Mouse (Mus musculus): ENCODE results near the gene Smim14. TPM values are rescaled to one million over a fixed set of nuclear protein-coding genes. Genes with fewer than 3 reads are reported as not detected.

Smim14 gene
- polyA plus RNA-seq, 1 experiment, result 47.3 TPM

DNA sequence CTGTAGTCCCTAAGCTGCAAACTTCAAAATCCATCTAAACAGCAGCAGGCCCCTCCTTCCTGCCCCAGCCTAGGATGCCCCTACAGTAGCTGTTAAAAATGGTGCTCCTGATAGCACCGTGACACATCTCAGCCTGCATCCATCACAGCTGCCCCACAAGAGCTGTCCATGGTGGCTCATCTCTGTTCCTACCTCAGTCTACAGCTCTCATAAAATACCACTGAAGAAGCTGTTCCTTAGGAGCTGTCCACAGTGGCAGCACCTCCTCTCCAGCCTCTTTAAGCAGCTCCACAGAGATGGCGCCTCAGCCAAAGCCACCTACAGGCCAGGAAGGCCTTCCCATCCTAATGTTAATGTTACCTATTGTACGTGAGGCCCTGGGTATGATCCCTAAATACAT lies 70.1 kb downstream of the Smim14 start:
- no peaks in the 10 kb centered on the region for H3K27me3 ChIP-seq (ENCODE audit: control insufficient read depth, insufficient read depth, low read length, poor library complexity, severe bottlenecking)
- no peaks in the 10 kb centered on the region for H3K36me3 ChIP-seq (ENCODE audit: control insufficient read depth, insufficient read depth, low read length, poor library complexity, severe bottlenecking)
- no peak overlapping the region for H3K9ac ChIP-seq (ENCODE audit: low read depth, poor library complexity, severe bottlenecking)
- TF ChIP-seq EP300 (IDR thresholded peaks at IDR 0.05; ENCODE audit: insufficient read depth, low read depth, low read length) (no peak), CTCF (IDR thresholded peaks at IDR 0.05; ENCODE audit: low read depth, low read length) (peak; percentile 14), POLR2A (IDR thresholded peaks at IDR 0.05; ENCODE audit: insufficient read depth, low read length) (no peak)
- H3K4me3 ChIP-seq (ENCODE audit: low read depth, low read length), result no peak overlapping the region
- H3K27ac ChIP-seq (ENCODE audit: insufficient read depth, low read length), result no peak overlapping the region
- H3K9me3 ChIP-seq (replicated peaks; ENCODE audit: control insufficient read depth, insufficient read depth, low read length, poor library complexity, severe bottlenecking), result no peaks in the 10 kb centered on the region
- H3K4me1 ChIP-seq (ENCODE audit: control insufficient read depth, insufficient read depth, low read length), result no peaks in the 10 kb centered on the region

DNA sequence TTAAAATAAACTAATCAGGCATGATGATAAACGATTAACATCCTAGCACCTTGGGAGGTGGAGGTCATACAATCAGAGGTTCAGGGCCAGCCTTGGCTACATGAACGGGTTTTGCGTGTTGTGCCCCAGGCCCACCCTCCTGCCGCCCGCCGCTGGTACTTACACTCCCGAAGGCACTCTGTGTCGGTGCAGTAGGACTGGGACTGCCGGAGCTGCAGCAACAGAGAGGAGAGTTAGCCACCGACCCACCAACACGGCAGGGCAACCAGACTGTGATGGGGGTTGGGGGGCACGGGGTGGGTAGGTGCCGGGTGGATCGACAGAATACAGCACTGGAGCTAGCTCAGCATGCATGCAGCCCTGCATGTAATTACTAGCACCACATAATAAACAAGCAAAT lies 76.6 kb downstream of the Smim14 start:
- H3K27me3 ChIP-seq (ENCODE audit: control insufficient read depth, insufficient read depth, low read length, poor library complexity, severe bottlenecking), result no peaks in the 10 kb centered on the region
- no peak for TF ChIP-seq CTCF (IDR thresholded peaks at IDR 0.05; ENCODE audit: low read depth, low read length)
- no peak for TF ChIP-seq POLR2A (IDR thresholded peaks at IDR 0.05; ENCODE audit: insufficient read depth, low read length)
- TF ChIP-seq EP300 (IDR thresholded peaks at IDR 0.05; ENCODE audit: insufficient read depth, low read depth, low read length), result no peak
- H3K9ac ChIP-seq (ENCODE audit: low read depth, poor library complexity, severe bottlenecking), result no peak overlapping the region
- no peaks in the 10 kb centered on the region; the same call in 1 of the 2 replicates for H3K36me3 ChIP-seq (ENCODE audit: control insufficient read depth, insufficient read depth, low read length, poor library complexity, severe bottlenecking)
- no peaks in the 10 kb centered on the region for H3K4me1 ChIP-seq (ENCODE audit: control insufficient read depth, insufficient read depth, low read length)
- H3K4me3 ChIP-seq (ENCODE audit: low read depth, low read length), result no peak overlapping the region
- H3K9me3 ChIP-seq (replicated peaks; ENCODE audit: control insufficient read depth, insufficient read depth, low read length, poor library complexity, severe bottlenecking), result no peaks in the 10 kb centered on the region
- no peak overlapping the region for H3K27ac ChIP-seq (ENCODE audit: insufficient read depth, low read length)

DNA sequence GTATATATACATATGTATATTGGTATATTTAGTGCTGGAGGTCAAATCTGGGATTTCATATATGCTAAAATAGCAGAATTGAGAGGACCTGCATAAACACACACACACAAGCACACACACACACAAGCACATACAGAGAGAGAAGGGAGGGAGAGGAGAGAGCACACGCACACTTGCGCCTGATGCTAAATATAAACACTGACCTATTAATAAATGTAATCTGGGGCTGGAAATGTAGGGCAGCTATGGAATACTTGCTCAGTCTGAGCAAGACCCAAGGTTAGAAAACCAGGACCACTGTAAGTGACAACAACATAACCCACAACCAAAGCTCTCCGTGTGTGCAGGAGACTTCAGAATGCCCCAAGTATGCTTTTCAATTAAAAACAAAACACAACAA lies 77.5 kb downstream of the Smim14 start:
- Histone ChIP-seq H3K36me3 (ENCODE audit: control insufficient read depth, insufficient read depth, low read length, poor library complexity, severe bottlenecking) (no peaks in the 10 kb centered on the region; the same call in 1 of the 2 replicates), H3K4me3 (ENCODE audit: low read depth, low read length) (no peak overlapping the region), H3K27ac (ENCODE audit: insufficient read depth, low read length) (no peak overlapping the region), H3K9me3 (replicated peaks; ENCODE audit: control insufficient read depth, insufficient read depth, low read length, poor library complexity, severe bottlenecking) (no peaks in the 10 kb centered on the region), H3K4me1 (ENCODE audit: control insufficient read depth, insufficient read depth, low read length) (no peaks in the 10 kb centered on the region), H3K9ac (ENCODE audit: low read depth, poor library complexity, severe bottlenecking) (no peak overlapping the region), H3K27me3 (ENCODE audit: control insufficient read depth, insufficient read depth, low read length, poor library complexity, severe bottlenecking) (no peaks in the 10 kb centered on the region)
- TF ChIP-seq EP300 (IDR thresholded peaks at IDR 0.05; ENCODE audit: insufficient read depth, low read depth, low read length) (no peak), CTCF (IDR thresholded peaks at IDR 0.05; ENCODE audit: low read depth, low read length) (no peak), POLR2A (IDR thresholded peaks at IDR 0.05; ENCODE audit: insufficient read depth, low read length) (no peak)

DNA sequence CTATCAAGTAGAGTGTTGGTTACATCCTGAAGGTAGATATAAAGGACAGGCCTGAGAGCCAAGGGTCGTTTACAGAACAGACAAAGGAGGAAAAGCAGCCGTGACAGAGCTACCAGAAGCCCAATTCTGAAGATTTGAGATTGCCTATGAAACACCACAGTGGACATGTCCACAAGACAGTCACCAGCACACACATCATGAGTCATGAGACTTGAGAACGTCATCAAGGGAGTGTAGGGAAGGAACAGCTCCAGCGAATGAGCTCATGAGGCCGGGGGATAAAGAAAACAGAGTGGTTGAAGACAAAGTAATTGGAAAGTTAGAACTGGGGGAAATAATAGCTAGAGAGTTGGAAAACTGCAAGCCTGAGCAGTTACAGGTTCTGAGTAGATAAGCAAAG lies 79.1 kb downstream of the Smim14 start:
- TF ChIP-seq EP300 (IDR thresholded peaks at IDR 0.05; ENCODE audit: insufficient read depth, low read depth, low read length) (no peak), POLR2A (IDR thresholded peaks at IDR 0.05; ENCODE audit: insufficient read depth, low read length) (no peak), CTCF (IDR thresholded peaks at IDR 0.05; ENCODE audit: low read depth, low read length) (no peak)
- Histone ChIP-seq H3K9ac (ENCODE audit: low read depth, poor library complexity, severe bottlenecking) (no peak overlapping the region), H3K9me3 (replicated peaks; ENCODE audit: control insufficient read depth, insufficient read depth, low read length, poor library complexity, severe bottlenecking) (no peaks in the 10 kb centered on the region), H3K4me3 (ENCODE audit: low read depth, low read length) (no peak overlapping the region), H3K36me3 (ENCODE audit: control insufficient read depth, insufficient read depth, low read length, poor library complexity, severe bottlenecking) (no peaks in the 10 kb centered on the region; the same call in 1 of the 2 replicates), H3K4me1 (ENCODE audit: control insufficient read depth, insufficient read depth, low read length) (no peaks in the 10 kb centered on the region), H3K27ac (ENCODE audit: insufficient read depth, low read length) (no peak overlapping the region), H3K27me3 (ENCODE audit: control insufficient read depth, insufficient read depth, low read length, poor library complexity, severe bottlenecking) (no peaks in the 10 kb centered on the region)

DNA sequence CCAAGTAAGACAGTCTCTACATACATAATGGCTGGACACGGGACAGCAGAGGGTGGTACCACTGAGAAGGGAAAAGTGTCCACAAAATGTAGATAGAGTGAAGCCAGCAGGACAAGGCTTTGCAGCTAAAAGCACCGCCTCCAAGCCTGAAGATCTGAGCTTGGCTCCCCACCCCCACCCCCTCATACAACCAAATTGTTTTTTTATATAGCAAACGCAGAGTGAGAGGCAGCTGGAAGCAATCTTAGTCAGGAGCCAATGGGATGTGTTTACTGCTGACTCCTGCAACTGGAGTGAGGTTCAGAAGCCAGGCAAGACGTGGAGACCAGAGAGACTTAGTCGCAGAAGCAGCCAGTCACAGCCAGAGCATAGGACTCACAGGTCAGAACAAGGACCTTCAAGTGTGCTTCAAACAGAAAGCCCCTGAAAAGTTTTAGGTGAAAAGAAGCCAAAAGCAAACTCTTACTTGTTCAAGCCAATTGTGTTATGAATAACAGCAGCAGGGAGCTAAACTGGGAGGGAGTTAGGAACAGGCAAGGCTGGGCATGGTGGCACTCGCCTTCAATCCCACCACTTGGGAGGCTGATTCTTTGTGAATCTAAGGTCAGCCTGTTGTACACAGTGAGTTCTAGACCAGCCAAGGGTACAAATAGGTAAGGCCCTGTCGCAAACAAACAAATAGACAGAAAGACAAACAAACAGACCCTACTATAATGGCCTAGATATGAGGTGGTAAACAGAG lies 79.7 kb downstream of the Smim14 start:
- Histone ChIP-seq H3K4me1 (ENCODE audit: control insufficient read depth, insufficient read depth, low read length) (no peaks in the 10 kb centered on the region), H3K9me3 (replicated peaks; ENCODE audit: control insufficient read depth, insufficient read depth, low read length, poor library complexity, severe bottlenecking) (no peaks in the 10 kb centered on the region), H3K27me3 (ENCODE audit: control insufficient read depth, insufficient read depth, low read length, poor library complexity, severe bottlenecking) (no peaks in the 10 kb centered on the region), H3K4me3 (ENCODE audit: low read depth, low read length) (no peak overlapping the region), H3K36me3 (ENCODE audit: control insufficient read depth, insufficient read depth, low read length, poor library complexity, severe bottlenecking) (no peaks in the 10 kb centered on the region; the same call in 1 of the 2 replicates), H3K9ac (ENCODE audit: low read depth, poor library complexity, severe bottlenecking) (no peak overlapping the region), H3K27ac (ENCODE audit: insufficient read depth, low read length) (no peak overlapping the region)
- TF ChIP-seq EP300 (IDR thresholded peaks at IDR 0.05; ENCODE audit: insufficient read depth, low read depth, low read length), result no peak
- no peak for TF ChIP-seq CTCF (IDR thresholded peaks at IDR 0.05; ENCODE audit: low read depth, low read length)
- no peak for TF ChIP-seq POLR2A (IDR thresholded peaks at IDR 0.05; ENCODE audit: insufficient read depth, low read length)

DNA sequence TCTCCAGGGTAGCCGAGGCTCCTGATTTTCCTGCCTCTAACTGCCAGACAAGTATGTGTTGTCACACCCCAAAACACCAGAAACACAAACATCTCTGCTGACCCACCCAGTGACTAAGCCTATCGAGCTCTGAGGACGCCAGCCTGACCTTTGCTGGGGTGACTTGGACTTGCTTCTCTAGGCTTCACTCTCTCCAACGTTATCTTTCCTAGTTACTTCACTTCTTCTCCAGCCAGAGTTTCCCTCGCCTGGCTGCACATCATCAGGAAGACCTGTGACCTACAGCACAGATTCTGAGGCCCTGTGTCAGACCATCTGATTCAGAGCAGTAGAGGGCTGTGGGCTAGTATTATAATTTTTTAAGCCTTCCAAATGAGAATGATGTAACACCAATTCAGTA lies 82.2 kb downstream of the Smim14 start:
- Histone ChIP-seq H3K36me3 (ENCODE audit: control insufficient read depth, insufficient read depth, low read length, poor library complexity, severe bottlenecking) (no peaks in the 10 kb centered on the region), H3K9me3 (replicated peaks; ENCODE audit: control insufficient read depth, insufficient read depth, low read length, poor library complexity, severe bottlenecking) (no peaks in the 10 kb centered on the region), H3K27ac (ENCODE audit: insufficient read depth, low read length) (no peak overlapping the region), H3K4me1 (ENCODE audit: control insufficient read depth, insufficient read depth, low read length) (no peaks in the 10 kb centered on the region), H3K27me3 (ENCODE audit: control insufficient read depth, insufficient read depth, low read length, poor library complexity, severe bottlenecking) (no peaks in the 10 kb centered on the region), H3K4me3 (ENCODE audit: low read depth, low read length) (no peak overlapping the region), H3K9ac (ENCODE audit: low read depth, poor library complexity, severe bottlenecking) (no peak overlapping the region)
- TF ChIP-seq EP300 (IDR thresholded peaks at IDR 0.05; ENCODE audit: insufficient read depth, low read depth, low read length) (no peak), CTCF (IDR thresholded peaks at IDR 0.05; ENCODE audit: low read depth, low read length) (no peak)
